Mouse (Mus musculus): ENCODE data around the gene Rnd1. TPM values are rescaled to one million over a fixed set of nuclear protein-coding genes. Genes with fewer than 3 reads are reported as not detected.

The Rnd1 gene
- total RNA-seq, 2 experiments from 2014 or later = 46.5 to 49.7 TPM

- intact Hi-C loops (cut with DNase I) = loop anchor here (5.0 kb wide), 1 partner anchor 34 kb away; no protein-coding TSS in a partner anchor
- DNase-seq = no peak
These were observed 60.7 kb downstream of the Rnd1 start for GRCm38 (mm10) chr15:98616362-98617175.

- intact Hi-C loops (cut with DNase I) = loop anchor here (5.0 kb wide), 1 partner anchor 33 kb away; no protein-coding TSS in a partner anchor
- no peak for DNase-seq
These were observed 61.5 kb downstream of the Rnd1 start for GRCm38 (mm10) chr15:98615751-98616150.

- intact Hi-C loops (cut with DNase I) = loop anchor here (5.0 kb wide), 1 partner anchor 33 kb away; no protein-coding TSS in a partner anchor
- DNase-seq = no peak
These were observed 62.3 kb downstream of the Rnd1 start for GRCm38 (mm10) chr15:98614971-98615370.

- intact Hi-C loops (cut with DNase I) = no loop called here
- DNase-seq = peak; percentile 74
These were observed 62.7 kb downstream of the Rnd1 start for GRCm38 (mm10) chr15:98614551-98614950.

Other genes with a start within 250 kb of the Rnd1 start
- not detected for gene Olfr282, start 246.2 kb downstream of the Rnd1 start, total RNA-seq (2021)
- gene Olfr281, start 224.9 kb downstream of the Rnd1 start, total RNA-seq (2021) = not detected
- gene OR5BS1P, start 207.6 kb downstream of the Rnd1 start, total RNA-seq (2021) = not detected
- not detected for gene Lalba, start 194.7 kb downstream of the Rnd1 start, total RNA-seq (2021)
- not detected for gene Olfr279, start 185.1 kb downstream of the Rnd1 start, total RNA-seq (2021)
- 10 to 100 TPM; 72.2 to 77.1 TPM for gene Kansl2, start 143.2 kb downstream of the Rnd1 start, total RNA-seq (2021)
- gene Ccnt1, start 106.5 kb downstream of the Rnd1 start, total RNA-seq (2021) = 10 to 100 TPM; 51.5 to 61.1 TPM
- gene 4930415O20Rik, start 106.5 kb downstream of the Rnd1 start, total RNA-seq (2021) = not detected
- 10 to 100 TPM; 55.1 to 56.6 TPM for gene Adcy6, start 67.4 kb downstream of the Rnd1 start, total RNA-seq (2021)
- gene Cacnb3, start 46.6 kb downstream of the Rnd1 start, total RNA-seq (2021) = 100 to 1,000 TPM; 213 to 226 TPM
- gene Ddx23, start 14.6 kb downstream of the Rnd1 start, total RNA-seq (2021) = 10 to 100 TPM; 62.5 to 68.6 TPM
- gene Ccdc65, start 30.7 kb upstream of the Rnd1 start, total RNA-seq (2021) = 10 to 100 TPM in 1 of 2 experiments, 1 to 10 TPM in 1; 9.9 to 10.3 TPM
- gene Fkbp11, start 50.7 kb upstream of the Rnd1 start, total RNA-seq (2021) = 1 to 10 TPM; 2.7 to 3.5 TPM
- 100 to 1,000 TPM; 318 to 348 TPM for gene Arf3, start 85.8 kb upstream of the Rnd1 start, total RNA-seq (2021)
- under 1 TPM; 0.36 to 0.40 TPM for gene Wnt10b, start 100.7 kb upstream of the Rnd1 start, total RNA-seq (2021)
- gene Wnt1, start 112.4 kb upstream of the Rnd1 start, total RNA-seq (2021) = not detected
- 100 to 1,000 TPM; 113 to 118 TPM for gene Ddn, start 132.0 kb upstream of the Rnd1 start, total RNA-seq (2021)
- gene Prkag1, start 154.1 kb upstream of the Rnd1 start, total RNA-seq (2021) = 10 to 100 TPM; 35.0 to 38.1 TPM
- 10 to 100 TPM; 74.2 to 74.4 TPM for gene Kmt2d, start 193.7 kb upstream of the Rnd1 start, total RNA-seq (2021)
- gene Rhebl1, start 217.1 kb upstream of the Rnd1 start, total RNA-seq (2021) = 10 to 100 TPM; 18.3 to 18.4 TPM
- under 1 TPM; 0.28 to 0.36 TPM for gene Dhh, start 221.1 kb upstream of the Rnd1 start, total RNA-seq (2021)
- gene Lmbr1l, start 240.8 kb upstream of the Rnd1 start, total RNA-seq (2021) = 10 to 100 TPM; 31.4 to 42.2 TPM

All from left cerebral cortex, postnatal 4 days (tissue).